Mouse (Mus musculus) hindbrain, embryonic 15.5 days (tissue): ENCODE measurements around the gene Jchain. TPM values are rescaled to one million over a fixed set of nuclear protein-coding genes. Genes with fewer than 3 reads are reported as not detected.

Source experiments
- ATAC-seq: fragments of 200-750 bp; cut with Nextera tagmentation; 2 replicates; pipeline ENCODE4 v1.8.0; 2017; ENCODE audit warnings: low read depth, moderate number of reproducible peaks, moderate TSS enrichment; ENCODE audit not compliant: low FRiP score
- H3K27ac ChIP-seq: fragments of 300-500 bp; sonication (generic); replicated peaks from 2 replicates; pipeline ENCODE4 v1.5.1; 2015; ENCODE audit warnings: mild to moderate bottlenecking, inconsistent platforms
- H3K27me3 ChIP-seq: fragments of 300-500 bp; sonication (generic); 2 replicates; pipeline ENCODE4 v1.6.1; 2015; ENCODE audit warnings: control low read depth, inconsistent platforms
- H3K36me3 ChIP-seq: fragments of 300-500 bp; sonication (generic); 2 replicates; pipeline ENCODE4 v1.6.1; 2015; ENCODE audit warnings: control low read depth, inconsistent platforms
- H3K4me1 ChIP-seq: fragments of 300-500 bp; sonication (generic); replicated peaks from 2 replicates; pipeline ENCODE4 v1.6.1; 2015; ENCODE audit warnings: control low read depth, inconsistent platforms
- H3K4me2 ChIP-seq: fragments of 300-500 bp; sonication (generic); 2 replicates; pipeline ENCODE4 v1.6.1; 2015; ENCODE audit warnings: moderate library complexity, mild to moderate bottlenecking, inconsistent platforms
- H3K4me3 ChIP-seq: fragments of 300-500 bp; sonication (generic); 2 replicates; pipeline ENCODE4 v1.5.1; 2015; ENCODE audit warnings: mild to moderate bottlenecking, inconsistent platforms
- H3K9ac ChIP-seq: fragments of 300-500 bp; sonication (generic); 2 replicates; pipeline ENCODE4 v1.6.1; 2015; ENCODE audit warnings: inconsistent platforms
- H3K9me3 ChIP-seq: fragments of 300-500 bp; sonication (generic); 2 replicates; pipeline ENCODE4 v1.6.1; 2016; ENCODE audit warnings: control low read depth, inconsistent platforms
- WGBS: fragments of 180-500 bp; shearing (Covaris S2); methylation state at CpG from one replicate; pipeline ENCODE4 v1.1.7; 2015; 5-methylcytosine and 5-hydroxymethylcytosine counted together
- polyA plus RNA-seq: library from polyadenylated mRNA; unstranded; fragments of >200 nt; fragmentation: Nextera tagmentation; extraction: Ambion mirVana; gene quantifications from 2 replicates; pipeline ENCODE4 v1.2.1, GENCODE M21; 2015

Jchain gene
- polyA plus RNA-seq, result 0.29 and 0.30 TPM in 2 replicates

DNA sequence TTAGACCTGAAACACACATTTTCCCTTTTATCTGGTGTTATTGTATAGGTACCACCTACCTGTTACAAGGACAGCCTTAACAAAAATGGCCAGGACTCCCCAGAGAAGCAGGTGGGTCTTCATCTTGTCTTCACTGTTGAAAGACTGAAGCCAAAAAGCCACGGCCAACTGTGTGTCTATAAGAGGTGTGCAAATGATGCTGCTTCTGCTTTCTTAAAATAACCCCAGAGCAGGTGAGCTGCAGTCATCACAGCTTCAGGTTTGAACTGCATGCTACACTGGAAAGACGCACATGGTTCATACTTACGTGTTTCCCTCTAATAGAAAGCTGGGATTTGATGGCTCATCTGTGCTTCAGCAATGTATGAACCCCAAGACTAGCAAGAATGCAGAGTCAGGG, at the start of gene Jchain:
Jchain (minus strand) TSS at position 235 of the 400 bp plus-strand sequence.
- no peaks in the 10 kb centered on the region for H3K36me3 ChIP-seq
- no peaks in the 10 kb centered on the region for H3K9me3 ChIP-seq
- H3K27ac ChIP-seq, result no peak within 1 kb of the TSS
- H3K4me3 ChIP-seq, result no peak within 1 kb of the TSS
- WGBS, result 93% methylated on average over 3 of the region's 3 CpGs
- H3K9ac ChIP-seq, result no peak within 1 kb of the TSS
- H3K4me1 ChIP-seq, result no peaks in the 10 kb centered on the region
- H3K4me2 ChIP-seq, result no peak within 1 kb of the TSS
- no peak for ATAC-seq
- H3K27me3 ChIP-seq, result no peaks in the 10 kb centered on the region

DNA sequence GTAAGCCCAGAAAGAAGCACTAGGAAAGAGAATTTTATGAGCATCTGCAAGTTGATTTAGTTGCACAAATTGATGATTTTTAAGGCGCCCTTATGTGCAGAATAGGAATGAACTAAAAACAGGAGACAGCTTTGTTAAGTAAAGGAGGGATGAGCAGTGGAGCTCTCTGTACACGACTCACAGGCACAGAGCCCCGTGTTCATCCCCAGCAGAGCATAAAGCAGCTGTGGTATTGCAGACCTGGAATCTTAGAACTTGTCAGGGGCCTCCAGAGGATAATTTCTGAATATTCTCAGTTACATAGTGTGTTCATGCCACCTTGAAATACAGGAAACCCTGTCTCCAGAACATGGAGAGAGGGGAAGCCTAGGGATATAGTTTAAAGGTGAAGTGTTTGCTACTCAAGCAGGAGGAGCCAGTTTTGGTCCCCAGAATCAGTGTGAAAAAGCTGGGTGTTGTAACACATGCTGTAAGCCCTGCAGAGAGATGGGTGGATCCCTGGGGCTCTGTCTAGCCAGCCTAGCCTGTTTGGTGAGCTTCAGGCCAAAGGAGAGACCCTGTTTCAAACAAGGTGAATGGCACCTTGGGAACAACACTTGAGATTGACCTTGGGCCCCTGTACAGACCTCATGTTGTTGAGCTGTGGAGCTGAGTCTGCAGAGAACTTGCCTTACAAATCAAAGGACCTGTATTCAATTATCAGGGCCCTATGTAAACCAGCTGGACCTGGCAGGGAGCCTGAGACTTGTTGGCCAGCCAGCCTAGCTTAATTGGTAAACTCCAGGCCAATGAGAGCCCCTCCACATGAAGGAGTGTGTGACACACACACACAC, 48.0 kb upstream of the Jchain start:
- WGBS, result 70% methylated on average over 3 of the region's 3 CpGs
- no peak overlapping the region for H3K4me3 ChIP-seq
- no peak overlapping the region for H3K4me2 ChIP-seq
- 0 out of 2 replicates have a peak, but pooled peaks cover 2% of the 10 kb centered on the region for H3K36me3 ChIP-seq
- peak; percentile 36; the same call in 1 of the 2 replicates for ATAC-seq
- no peaks in the 10 kb centered on the region for H3K27me3 ChIP-seq
- no peaks in the 10 kb centered on the region for H3K9me3 ChIP-seq
- no peaks in the 10 kb centered on the region; the same call in 1 of the 2 replicates for H3K4me1 ChIP-seq
- no peak overlapping the region for H3K27ac ChIP-seq
- H3K9ac ChIP-seq, result no peak overlapping the region

DNA sequence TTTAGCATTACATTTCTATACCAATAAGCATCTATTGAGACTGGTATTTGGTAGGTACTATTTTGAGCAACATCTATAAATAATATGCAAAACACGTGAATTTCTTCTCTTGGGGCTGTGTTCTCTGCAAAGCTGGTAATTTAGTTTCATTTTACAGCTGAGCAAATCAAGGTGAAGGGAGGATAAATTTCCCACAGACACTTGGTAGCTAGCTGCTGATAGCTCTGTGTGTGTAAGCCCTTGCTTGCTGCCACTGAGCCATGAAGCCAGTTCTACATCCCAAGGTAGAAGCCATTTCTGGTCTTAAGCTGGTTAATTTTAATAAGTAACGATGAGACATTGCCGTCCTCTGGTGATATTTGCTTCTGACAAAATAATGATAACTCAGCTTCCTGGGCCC, 47.1 kb upstream of the Jchain start:
- WGBS, result 81% methylated on average over 3 of the region's 3 CpGs
- no peak overlapping the region for H3K9ac ChIP-seq
- H3K4me2 ChIP-seq, result no peak overlapping the region
- no peaks in the 10 kb centered on the region for H3K27me3 ChIP-seq
- no peak for ATAC-seq
- no peak overlapping the region for H3K27ac ChIP-seq
- H3K36me3 ChIP-seq, result peaks cover 8% of the 10 kb centered on the region; the same call in 1 of the 2 replicates
- no peak overlapping the region for H3K4me3 ChIP-seq
- H3K9me3 ChIP-seq, result no peaks in the 10 kb centered on the region
- H3K4me1 ChIP-seq, result no peaks in the 10 kb centered on the region; the same call in 1 of the 2 replicates

DNA sequence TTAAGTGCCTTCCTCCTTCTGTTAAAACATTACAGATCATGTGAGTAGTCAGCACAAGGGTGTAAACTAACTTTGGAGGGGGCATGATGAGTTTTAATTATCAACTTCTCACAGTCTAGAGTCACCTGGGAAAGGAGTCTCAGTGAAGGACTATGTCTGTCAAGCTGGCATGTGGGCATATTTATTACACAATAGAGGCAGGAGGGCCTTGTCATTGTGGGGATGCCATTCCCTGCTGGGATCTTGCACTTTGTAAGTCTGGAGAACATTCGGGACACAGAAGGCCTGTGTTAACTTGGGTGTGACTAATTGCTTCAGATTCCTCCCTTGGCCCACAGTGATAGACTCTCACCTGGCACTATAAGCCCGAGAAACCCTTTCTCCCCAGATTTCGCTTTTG, 41.9 kb upstream of the Jchain start:
- Histone ChIP-seq H3K4me3 (no peak overlapping the region), H3K4me1 (peaks cover 17% of the 10 kb centered on the region), H3K27me3 (no peaks in the 10 kb centered on the region), H3K27ac (no peak overlapping the region), H3K9me3 (no peaks in the 10 kb centered on the region), H3K9ac (no peak overlapping the region), H3K36me3 (peaks cover 8% of the 10 kb centered on the region; the same call in 1 of the 2 replicates), H3K4me2 (no peak overlapping the region)
- 78% methylated on average over 3 of the region's 3 CpGs for WGBS
- no peak for ATAC-seq

DNA sequence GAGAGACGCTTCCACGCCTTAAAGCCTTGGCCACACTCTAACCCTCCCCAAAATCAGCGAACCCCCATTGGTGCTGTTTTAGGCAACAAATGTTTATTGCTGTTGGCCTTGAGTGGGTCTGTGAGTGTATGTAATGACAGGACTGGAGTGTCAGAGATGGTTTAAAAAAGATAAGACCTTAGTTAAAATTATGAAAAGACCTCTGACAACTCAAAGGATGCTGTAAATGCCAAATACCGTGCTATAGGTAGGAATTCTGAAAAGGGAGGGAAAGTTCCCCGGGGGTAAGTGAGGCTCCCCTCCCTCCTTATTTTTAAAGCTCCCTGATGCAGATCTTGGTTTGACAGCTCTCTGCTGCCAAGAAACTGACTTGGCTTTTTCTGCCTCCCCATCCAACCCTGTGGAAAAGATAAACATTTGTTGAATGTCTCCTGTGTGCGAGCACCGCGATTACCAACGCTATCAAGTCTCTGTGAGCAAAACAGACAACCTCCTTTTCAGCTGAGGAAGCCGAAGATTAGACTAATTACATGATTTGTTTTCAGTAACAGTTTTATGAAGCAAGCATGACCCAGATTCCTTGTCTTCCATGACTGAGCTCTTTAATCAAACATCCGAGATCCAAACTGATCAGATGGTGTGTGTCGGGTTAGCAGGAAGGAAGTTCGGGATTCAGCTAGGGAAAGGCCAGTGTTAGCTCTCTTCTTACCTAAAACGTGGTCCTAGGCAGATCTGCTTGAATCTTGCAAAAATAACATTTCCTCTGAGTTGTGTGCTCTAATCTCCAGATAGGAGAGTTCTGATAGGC, 38.5 kb upstream of the Jchain start:
- H3K9me3 ChIP-seq, result no peaks in the 10 kb centered on the region
- H3K4me2 ChIP-seq, result peak overlapping the region; percentile 82
- no peaks in the 10 kb centered on the region for H3K27me3 ChIP-seq
- H3K27ac ChIP-seq, result peak overlapping the region; percentile 90
- H3K36me3 ChIP-seq, result peaks cover 8% of the 10 kb centered on the region; the same call in 1 of the 2 replicates
- peak; percentile 52 for ATAC-seq
- WGBS, result 5% methylated on average over 14 of the region's 14 CpGs
- H3K4me3 ChIP-seq, result peak overlapping the region; percentile 72
- H3K9ac ChIP-seq, result peak overlapping the region; percentile 94
- peaks cover 21% of the 10 kb centered on the region for H3K4me1 ChIP-seq

DNA sequence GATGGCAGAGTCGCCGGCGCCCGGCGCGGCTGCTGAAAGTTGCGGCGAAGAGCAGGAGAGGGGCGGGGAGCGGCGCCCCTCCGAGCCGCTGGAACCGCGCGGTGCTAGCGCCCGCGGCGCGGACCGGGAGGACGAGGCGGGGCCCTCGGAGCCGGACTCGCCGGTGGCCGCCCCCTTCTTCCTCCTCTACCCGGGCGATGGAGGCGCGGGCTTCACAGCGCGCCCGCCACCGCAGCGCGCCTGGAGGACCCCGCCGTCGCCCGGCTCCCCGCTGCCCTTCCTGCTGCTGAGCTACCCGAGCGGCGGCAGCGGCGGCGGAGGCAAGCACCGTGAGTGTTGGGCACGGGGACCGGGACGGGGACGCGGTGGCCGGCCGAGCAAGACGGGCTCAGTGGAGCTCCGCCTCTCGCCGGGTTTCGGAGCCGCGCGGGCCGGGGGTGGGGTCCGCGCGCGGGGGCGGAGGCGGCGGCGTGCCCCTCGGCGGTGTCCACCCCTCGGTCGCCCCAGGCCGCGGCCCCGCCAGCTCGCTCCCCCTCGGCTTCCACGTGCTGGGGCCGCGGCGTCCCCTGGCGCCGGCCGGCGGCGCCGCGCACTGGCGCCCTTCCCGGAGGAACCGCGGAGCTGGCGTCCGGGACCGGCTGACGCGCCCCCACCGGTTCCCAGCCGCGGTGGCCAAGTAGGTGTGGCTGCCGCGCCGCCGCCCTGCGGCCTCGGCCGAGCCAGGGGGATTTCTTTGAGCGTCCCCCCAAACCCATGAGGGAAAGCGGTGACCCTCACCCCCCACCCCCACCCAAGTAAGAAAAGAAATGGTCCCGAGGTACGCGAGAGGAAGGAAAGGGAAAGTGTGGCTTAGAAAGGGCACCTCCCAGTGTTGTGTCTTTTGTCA, 37.7 kb upstream of the Jchain start:
- WGBS, result under 1% methylated on average over 89 of the region's 119 CpGs
- H3K4me3 ChIP-seq, result peak overlapping the region; percentile 72
- peaks cover 21% of the 10 kb centered on the region for H3K4me1 ChIP-seq
- H3K36me3 ChIP-seq, result peaks cover 3% of the 10 kb centered on the region; the same call in 1 of the 2 replicates
- peak; percentile 79 for ATAC-seq
- peak overlapping the region; percentile 90 for H3K27ac ChIP-seq
- no peaks in the 10 kb centered on the region for H3K9me3 ChIP-seq
- peak overlapping the region; percentile 94 for H3K9ac ChIP-seq
- H3K4me2 ChIP-seq, result peak overlapping the region; percentile 82
- H3K27me3 ChIP-seq, result no peaks in the 10 kb centered on the region

DNA sequence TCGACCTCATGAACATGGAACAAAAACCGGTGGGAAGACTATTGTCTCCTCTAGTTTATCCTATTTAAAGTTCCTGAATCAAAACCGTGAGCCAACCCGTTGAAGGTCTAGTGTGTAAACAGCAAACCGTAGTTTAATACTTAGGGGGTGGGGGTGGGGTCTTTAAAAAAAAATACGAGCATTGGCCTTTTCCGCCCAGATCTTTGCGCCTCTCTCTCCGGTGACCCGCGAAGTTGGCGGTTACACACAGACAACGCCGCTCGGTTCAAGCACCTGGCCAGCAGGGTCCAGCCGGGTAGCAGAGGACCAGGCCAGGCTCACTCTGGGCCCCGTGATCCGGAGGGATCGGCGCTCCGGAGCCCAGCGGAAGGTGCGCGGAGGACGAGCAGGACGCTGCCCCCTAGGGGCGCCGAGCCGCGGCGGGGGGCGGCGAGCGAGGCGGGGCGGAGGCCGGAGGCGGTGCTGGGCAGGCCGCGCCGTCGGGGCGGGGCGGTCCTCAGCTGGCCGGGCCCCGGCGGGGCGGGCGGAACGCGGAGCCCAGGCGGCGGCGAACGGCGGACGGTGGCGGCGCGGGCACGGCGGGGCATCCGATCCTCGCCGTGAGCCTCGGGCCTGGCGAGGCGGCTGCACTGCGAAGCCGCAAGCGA, 36.9 kb upstream of the Jchain start, which contains the start of gene Rufy3:
Rufy3 (plus strand) TSS at position 540 of the 647 bp plus-strand sequence.
- H3K27ac ChIP-seq, result peak within 1 kb of the TSS; percentile 90

DNA sequence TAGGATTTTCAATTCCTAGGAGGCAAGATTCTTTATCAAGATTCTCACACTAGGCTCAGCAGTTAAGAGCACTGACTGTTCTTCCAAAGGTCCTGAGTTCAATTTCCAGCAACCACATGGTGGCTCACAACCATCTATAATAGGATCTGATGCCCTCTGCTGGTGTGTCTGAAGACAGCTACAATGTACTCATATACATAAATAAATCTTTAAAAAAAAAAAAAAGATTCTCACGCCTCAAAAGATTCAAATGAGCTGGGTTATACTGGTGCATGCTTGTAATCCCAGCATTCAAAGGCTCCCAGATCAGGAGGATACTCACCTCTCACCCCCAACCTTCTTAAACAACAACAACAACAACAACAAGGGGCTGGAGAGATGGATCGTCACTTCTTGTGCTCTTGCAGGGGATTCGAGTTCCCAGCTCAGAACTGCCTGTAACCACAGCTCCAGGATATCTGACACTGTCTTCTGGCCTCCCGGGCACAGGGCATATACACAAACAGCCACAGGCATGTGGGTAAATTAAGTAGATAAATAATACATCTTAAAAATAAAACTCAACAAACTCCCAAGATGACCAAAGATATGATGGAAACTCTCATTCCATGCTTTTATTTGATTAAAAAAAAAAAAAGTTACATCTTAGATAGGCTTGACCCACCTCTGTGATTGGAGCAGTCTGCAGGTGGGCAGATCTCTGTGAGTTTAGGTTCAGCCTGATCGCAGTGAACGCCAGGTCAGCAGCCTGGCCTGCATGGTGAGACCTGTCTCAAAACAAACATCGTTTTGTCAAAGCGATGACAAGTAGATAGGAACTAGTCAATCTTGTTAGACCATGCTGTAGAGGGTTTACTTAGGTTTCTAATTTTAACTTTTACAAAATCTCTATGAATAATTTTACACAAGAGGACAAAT, 35.4 kb upstream of the Jchain start:
- no peak for ATAC-seq
- Histone ChIP-seq H3K36me3 (no peaks in the 10 kb centered on the region), H3K4me3 (no peak overlapping the region), H3K27me3 (no peaks in the 10 kb centered on the region), H3K9ac (no peak overlapping the region), H3K4me2 (no peak overlapping the region), H3K4me1 (peaks cover 21% of the 10 kb centered on the region), H3K9me3 (no peaks in the 10 kb centered on the region), H3K27ac (no peak overlapping the region)
- WGBS, result 77% methylated on average over 8 of the region's 8 CpGs

More for the DNA sequence above, 36.9 kb upstream of the Jchain start, which contains the start of gene Rufy3:
- Histone ChIP-seq H3K36me3 (no peaks in the 10 kb centered on the region), H3K9ac (peak within 1 kb of the TSS; percentile 94), H3K4me2 (peak within 1 kb of the TSS; percentile 82), H3K27me3 (no peaks in the 10 kb centered on the region), H3K4me3 (peak within 1 kb of the TSS; percentile 72), H3K9me3 (no peaks in the 10 kb centered on the region), H3K4me1 (peaks cover 21% of the 10 kb centered on the region)
- WGBS, result under 1% methylated on average over 60 of the region's 71 CpGs
- peak; percentile 83 for ATAC-seq

DNA sequence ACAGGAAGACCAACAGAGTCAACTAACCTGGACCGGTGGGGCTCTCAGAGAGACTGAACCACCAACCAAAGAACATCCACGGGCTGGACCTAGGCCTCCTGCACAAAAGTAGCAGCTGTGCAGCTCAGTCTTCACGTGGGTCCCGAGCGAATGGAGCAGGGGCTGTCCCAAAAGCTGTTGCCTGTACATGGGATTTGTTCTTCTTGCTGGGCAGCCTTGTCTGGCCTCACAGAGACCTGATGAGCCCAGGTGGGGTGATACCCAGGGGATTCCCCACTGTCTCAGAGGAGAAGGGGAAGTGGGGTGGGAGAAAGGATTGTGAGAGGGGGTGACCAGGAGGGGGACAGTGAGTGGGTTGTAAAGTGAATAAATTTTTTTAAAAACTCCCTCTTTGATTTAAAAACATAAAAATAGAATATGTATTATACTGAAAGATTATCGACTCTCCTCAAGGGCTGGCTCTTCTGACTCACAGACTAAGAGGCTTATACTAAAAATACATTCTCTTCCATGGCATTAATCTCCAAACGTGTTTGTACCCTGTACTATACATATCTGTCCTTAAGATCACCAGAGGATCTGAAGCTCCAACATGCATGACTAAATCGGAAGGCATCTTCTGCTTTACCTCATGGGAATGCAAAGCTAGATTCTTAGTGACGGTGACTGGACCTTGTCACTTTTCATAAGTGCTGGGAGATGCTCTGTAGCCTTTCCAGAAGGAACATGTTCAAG, 33.6 kb upstream of the Jchain start:
- no peak for ATAC-seq
- 84% methylated on average over 9 of the region's 9 CpGs for WGBS
- Histone ChIP-seq H3K9ac (no peak overlapping the region), H3K27ac (no peak overlapping the region), H3K4me1 (peaks cover 16% of the 10 kb centered on the region), H3K4me3 (no peak overlapping the region), H3K27me3 (no peaks in the 10 kb centered on the region), H3K4me2 (no peak overlapping the region), H3K36me3 (no peaks in the 10 kb centered on the region), H3K9me3 (no peaks in the 10 kb centered on the region)

DNA sequence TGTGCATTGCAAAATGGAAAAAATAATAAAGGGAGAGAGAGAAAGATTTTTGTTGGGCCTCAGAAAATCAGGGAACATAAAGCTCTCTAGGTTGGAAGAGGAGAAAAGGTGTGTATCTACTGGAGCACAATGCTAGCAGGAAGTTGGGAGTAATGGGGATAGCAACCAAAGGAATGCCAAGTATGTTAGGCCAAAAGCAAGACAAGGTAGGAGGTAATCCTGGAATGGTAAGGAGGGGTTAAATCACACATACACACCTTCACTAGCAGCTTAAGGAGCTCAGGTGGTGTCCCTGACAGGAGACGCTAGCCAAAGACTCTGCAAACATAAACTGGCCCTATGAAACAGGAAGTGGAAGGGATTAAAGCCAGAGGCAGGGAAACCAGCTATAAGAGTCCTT, 31.3 kb upstream of the Jchain start:
- 40% methylated on average over 1 of the region's 1 CpGs for WGBS
- no peak for ATAC-seq
- Histone ChIP-seq H3K4me3 (no peak overlapping the region), H3K36me3 (no peaks in the 10 kb centered on the region), H3K9ac (no peak overlapping the region), H3K27ac (no peak overlapping the region), H3K9me3 (no peaks in the 10 kb centered on the region), H3K4me2 (no peak overlapping the region), H3K27me3 (no peaks in the 10 kb centered on the region), H3K4me1 (peaks cover 25% of the 10 kb centered on the region)
